Mouse (Mus musculus) gastrocnemius, postnatal 4 days (tissue): ENCODE results near the gene Sema6d. TPM values are rescaled to one million over a fixed set of nuclear protein-coding genes. Genes with fewer than 3 reads are reported as not detected.

Experiments
- DNase-seq, 2 experiments: peaks; one replicate each; pipeline ENCODE4 v3.0.0; 2021 to 2022; ENCODE audit warnings: low spot score in 2 of 2, mixed read lengths in 2 of 2
- long read RNA-seq, 2 experiments: library from polyadenylated mRNA; stranded (forward); transcript quantifications; one replicate each; pipeline ENCODE4 v2.0.0; 2021
- total RNA-seq, 2 experiments: library from RNA; stranded (reverse); gene quantifications; 2 replicates each; pipeline ENCODE4 v1.2.3; 2021

Sema6d gene
- total RNA-seq, result 10 to 100 TPM; 34.0 to 34.5 TPM
- long read RNA-seq, experiment 1, full-length matches to known transcripts, result 3 of 8 reads
- long read RNA-seq, experiment 1, partial matches to known transcripts, result 4 of 8 reads
- long read RNA-seq, experiment 1, other reads (novel, unspliced or antisense), result 1 of 8 reads
- long read RNA-seq, experiment 2, full-length matches to known transcripts, result 1 of 9 reads
- long read RNA-seq, experiment 2, partial matches to known transcripts, result 4 of 9 reads
- long read RNA-seq, experiment 2, other reads (novel, unspliced or antisense), result 4 of 9 reads

DNA sequence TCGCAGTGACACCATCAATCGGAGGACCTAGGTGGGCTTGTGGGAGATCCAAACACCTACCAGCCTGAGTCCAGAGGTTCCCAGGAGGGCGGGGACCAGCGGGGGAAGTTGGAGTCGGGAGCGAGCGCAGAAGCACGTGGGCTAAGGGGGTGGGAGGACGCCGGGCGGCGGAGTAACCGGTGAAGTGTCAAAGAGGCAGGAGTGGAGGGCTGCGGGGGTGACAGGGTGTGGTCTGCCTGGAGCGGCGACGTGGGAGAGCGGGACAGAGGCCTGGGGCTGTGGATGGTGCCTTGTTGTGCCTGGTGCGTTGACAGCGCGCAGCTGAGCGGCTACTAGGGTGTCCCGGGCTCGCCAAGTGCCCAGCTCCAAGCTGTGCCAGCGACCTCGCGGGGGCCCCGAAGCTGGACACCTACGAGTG, at the start of gene Sema6d:
Gene Sema6d (plus strand): TSS at position 157 of the 418 bp plus-strand sequence.
- DNase-seq, result peak in 1 of 2 experiments; percentile 13

DNA sequence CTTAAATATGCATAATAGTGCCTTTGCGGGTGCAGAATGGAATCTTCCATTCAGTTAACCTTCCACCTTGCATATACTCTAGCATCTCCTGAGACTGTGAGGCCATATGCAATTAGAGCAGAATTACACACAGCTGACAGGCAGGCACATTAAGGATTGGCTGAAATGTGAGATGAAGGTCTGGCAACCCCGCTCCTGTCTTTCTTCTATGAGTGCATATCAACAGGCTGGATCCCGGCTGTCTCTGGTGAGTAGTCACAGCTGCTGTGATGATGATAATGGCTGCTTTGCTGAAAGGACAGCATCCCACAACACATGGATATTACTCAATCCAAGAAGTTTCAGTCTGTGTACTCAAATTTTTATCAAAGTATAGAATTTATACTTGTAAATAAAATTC, 29.9 kb upstream of the Sema6d start:
- DNase-seq, result no peak

DNA sequence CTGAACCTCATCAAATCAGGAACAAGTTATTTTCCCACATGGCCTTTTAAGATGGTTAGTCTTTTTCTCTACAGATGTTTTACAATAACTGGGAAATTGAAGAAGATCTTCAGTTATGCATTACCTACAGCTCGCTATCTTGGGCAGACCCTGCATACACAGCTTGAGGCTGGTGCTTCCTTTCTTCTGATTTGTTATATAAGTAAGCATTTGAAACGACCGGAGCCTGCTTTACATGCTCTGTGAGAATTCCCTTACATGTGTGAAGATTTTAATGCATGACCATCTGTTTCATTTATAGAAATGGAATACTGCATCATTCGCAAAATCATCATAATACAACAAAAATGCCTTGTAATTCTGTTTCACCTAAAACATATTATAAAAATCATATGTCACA, 21.4 kb upstream of the Sema6d start:
- DNase-seq, result no peak

DNA sequence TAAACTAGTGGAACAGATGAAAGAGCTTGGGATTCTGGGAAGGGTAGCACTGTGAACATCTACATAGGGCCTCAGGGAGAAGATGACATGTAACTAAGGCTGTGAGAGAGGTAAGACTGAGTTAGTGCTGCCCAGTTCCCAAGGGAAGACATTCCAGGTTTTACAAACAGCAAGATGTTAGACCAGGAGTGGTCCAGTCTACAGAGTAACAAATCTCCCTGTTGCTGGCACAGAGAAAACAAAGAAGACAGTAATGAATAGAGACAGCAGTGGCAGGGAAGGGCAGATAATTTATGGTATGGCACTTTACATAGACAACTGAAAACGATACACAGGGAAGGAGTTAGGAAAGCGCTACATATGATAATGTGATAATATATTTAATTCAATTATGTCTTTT, 19.1 kb upstream of the Sema6d start:
- DNase-seq, result no peak

DNA sequence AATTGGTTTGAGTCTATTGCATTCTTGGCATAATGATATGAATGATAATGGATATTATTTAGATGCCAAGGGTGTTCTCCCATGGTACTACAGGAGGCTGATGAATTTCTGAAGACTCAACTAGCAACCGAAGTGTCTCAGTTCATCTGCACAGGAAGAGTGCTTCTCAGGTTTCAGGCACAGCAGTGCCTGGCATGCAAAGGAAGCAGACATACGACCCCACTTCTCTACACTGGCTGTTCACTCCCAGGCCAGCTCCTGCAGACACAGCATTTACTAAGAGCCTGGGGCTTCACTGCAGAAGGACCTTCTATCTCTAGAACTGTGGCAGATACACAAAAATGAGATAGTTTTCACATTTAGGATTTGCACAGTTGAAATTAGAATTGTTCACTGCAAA, 18.4 kb upstream of the Sema6d start:
- no peak for DNase-seq

DNA sequence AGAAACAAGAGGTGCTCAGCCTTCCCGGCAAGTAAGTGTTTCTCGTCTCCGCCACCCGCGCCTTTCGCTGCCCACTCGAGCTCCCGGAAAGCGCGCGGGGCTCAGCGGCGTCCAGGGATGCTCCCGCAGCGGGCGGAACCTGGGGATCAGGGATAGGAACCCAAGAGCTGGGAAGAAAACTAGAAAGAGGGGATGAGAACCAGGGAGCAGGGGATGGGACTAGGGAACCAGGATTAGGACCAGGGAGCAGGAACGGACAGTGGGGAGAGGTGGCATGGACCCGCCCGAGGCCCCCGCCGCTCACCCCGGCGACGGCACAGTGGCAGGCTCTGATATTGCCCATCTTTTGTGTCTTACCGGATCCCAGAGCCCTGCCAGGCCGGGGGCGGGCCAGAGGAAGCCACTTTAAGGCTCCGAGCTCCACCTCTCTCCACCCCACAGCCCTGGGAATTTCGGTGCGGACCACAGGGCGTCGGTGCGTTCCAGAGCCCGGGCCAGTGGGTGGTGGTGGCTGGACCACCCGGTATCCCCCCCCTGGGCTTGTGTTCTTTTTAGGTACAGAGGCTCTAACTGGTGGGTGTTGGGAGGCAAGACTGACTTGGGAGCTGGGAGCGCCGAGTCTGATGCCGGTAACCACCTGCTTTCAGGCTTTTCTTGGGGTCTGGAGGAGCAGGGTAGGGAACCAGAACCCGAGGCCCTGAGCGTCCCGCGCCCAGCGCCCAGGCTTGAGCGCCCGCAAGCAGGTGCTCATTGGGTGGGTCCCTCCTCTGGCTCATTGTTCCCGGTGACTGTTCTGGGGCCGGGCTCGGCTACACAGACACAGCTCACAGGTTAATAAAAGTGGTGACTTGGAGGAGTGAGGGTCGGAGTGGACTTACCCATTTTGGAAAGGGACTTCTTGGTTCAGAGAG, 717 bp downstream of the Sema6d start:
- DNase-seq, result no peak

DNA sequence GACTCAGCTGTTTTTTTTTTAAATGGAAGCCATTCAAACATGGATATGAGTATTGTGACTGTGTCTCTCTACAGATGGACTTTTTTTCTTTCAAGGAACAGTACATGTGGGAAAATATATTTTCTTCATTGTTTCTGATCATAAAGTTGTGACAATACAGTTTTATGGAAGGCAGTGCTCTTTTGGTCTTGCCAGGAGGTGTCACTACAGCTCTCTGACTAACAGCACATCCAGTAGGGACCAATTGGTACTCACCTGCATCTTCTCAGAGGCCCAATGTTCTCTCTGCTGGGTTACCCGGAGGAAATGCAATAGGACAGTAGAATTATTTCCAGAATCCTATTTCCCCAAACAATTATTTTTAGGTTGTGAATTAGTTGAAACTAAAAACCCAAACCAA, 9.9 kb downstream of the Sema6d start:
- DNase-seq, result no peak

DNA sequence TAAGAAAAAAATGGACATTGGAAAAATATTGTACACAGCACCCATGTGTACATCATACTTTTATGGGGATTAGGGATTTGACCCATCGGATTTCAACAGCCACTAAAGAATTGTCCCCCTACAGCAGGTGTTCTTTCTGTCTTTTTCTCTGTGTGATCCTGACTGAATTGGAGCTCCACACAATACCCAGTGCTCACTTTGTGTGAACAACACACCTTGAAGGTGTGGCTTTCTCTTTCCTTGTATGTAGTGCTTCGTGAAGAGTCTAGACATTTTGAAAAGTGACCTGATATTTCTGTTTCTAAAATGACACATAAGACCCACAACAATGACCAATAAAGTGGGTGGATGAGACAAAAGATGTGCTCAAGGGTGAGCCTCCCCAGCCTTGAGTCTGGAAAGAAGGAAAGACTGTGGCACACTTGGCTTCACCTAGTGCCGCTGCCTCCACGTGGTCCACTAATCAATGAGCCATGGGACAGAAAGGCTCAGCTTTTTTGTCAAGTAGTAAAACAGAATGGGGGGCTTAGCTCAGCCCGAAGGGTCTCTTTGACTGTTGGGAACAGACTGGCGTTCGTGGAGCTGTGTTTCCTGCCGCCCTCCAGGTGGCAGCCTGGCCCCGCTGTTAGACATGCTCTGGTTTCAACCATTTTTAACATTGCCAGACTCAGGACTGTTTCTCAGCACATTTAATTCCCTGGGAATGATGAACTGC, 10.9 kb downstream of the Sema6d start:
- DNase-seq, result peak; percentile 17 to 47

DNA sequence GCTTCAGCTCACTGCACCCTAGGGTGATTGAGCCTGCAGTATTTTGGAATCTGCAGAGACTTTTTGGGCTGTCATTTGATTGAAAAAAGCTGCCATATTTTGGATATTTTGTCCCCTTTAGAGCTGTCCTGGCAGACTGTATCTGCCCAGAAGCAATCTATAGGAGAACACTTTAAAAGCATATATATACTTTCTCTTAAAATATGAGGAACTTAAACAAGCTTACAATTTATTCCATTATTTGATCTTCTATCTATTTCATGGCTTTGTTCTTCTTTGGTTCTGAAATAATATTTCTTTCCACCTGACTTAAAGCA, 11.4 kb downstream of the Sema6d start:
- DNase-seq, result no peak

DNA sequence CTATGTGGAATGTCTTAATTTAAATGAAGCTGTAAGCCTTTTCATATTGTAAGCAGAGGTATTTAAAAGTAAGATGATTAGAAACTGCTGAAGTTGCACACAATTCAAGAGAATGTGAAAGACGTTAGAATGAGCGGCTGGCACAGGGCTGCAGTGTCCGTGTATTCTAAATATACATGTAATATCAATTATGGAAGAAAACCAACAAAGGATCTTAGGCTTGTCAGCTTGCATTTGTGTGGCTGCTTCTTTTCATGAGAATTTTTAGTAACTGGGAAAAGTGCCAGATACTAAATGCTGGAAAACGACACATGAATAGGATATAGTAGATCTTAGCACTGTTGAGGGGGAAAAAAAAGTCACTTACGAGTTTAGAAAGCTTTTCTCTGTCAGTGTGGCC, 11.8 kb downstream of the Sema6d start:
- no peak for DNase-seq

DNA sequence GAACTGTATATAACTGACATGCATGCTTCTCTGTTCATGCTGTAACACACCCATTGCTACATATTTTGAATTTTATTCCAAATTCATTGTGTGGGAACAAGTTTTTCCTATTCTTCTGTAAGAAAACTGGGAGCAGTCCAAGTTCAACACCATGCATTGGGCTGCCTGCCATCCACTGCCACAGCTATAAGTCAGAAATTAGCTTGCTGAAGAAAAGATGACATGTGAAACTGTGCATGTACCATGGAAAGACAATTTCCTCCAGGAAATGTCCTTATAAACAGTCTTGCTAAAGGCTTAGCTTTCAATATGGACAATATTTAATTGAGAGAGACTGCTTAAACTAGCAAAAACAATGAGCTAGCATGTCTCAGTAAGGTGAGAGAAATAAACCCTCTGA, 13.5 kb downstream of the Sema6d start:
- no peak for DNase-seq

DNA sequence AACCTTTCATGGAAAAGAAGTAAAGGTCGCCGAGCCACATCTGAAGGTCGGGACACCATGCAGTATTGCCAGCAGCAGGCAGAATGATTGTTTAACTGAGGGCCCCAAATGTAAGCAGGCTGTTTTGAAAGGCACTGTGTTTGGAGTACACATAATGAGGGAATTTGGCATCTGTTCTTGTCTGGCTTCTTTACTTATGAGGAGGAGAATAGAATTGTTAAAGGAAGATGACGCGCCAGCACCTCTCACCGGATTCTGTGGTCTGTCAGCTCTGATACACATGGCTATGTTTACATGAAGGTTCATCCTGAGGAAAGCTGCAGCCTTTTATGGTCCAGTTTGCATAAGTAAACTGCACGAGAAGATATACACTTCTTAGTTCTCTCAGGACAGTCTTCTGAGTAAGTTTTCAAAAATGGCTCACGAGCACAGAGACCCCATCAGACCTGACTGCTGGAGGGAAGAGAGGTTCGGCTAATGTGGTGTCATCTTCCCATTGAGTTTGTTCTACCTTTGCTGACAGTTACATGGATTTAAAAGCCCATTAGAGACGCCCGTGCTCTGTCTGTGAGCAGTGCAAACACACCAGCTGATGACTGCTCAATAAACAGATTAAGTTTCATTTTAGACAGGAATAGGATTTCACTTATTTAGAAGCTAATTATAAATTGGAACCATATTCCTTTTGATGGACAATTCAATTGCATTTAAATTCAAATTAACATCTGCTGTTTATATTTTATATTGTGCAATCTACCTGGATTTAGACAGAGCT, 28.9 kb downstream of the Sema6d start:
- no peak for DNase-seq

DNA sequence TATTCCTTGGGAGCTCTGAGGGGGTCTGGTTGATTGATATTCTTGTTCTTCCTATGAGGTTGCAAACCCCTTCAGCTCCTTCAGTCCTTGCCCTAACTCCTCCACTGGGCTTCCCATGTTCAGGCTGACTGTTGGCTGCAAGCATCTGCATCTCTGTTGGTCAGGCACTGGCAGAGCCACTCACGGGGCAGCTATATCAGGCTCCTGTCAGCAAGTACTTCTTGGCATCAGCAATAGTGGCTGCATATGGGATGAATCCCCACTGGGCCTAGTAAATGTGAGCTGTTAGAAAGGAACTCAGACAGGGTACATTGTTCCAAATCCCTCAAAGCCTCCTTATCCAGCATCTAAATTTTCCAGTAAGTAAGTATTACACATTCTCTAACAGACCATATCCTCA, 30.6 kb downstream of the Sema6d start:
- DNase-seq, result no peak

DNA sequence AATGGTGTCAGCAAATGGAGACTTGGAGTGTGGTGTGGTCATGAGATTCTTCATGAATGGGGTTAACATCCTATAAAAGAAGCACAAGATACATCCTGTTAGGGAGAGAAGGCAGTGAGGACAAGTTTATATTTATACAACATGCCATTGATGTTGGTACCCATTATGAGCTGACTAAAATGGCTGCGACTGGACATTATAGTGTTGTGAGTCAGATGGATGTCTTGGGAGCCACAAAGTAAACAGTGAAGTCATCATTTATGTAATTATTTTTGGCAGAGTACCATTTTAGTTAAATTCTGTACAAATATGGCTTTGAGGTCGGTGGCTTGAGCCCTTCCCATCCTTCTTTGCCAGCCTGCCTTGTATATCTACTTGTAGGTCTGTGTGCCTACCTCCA, 31.8 kb downstream of the Sema6d start:
- no peak for DNase-seq

DNA sequence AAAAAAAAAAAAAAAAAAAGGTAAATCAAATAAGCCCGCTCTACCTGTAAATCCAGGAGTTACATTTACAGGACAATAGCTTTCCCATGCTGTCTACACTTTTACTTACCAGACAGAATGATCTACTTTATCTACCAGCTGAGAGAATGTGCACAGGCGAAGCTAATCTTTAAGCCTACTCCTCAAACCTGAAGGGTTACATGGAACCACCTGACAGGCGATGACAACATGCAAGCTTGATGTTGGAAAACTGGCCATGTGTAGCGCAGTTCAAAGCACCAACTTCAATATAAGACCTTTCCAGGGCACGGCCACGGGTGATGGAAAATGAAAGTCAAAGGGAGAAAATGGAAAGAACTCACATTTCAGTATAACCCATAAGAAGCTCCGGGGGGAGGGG, 35.7 kb downstream of the Sema6d start:
- DNase-seq, result no peak

DNA sequence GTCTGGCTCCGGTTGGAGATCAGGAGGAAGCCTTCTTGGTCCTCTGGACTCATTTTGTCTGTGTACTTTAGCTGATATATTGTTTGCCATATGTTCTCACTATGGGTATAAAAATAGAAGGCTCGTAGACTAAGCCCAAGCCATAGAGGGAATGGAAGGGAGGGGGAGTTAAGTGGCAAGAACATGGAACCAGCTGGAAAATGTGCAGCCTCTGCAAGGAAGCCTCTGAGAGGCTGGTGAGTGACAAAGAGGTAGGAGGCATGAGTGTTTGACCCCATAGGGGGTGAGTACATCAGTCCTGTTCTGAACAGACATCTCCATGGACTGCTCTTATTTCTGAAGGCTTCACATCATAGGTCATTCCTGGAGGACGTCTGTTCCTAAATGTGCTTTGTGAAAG, 37.1 kb downstream of the Sema6d start:
- DNase-seq, result no peak

DNA sequence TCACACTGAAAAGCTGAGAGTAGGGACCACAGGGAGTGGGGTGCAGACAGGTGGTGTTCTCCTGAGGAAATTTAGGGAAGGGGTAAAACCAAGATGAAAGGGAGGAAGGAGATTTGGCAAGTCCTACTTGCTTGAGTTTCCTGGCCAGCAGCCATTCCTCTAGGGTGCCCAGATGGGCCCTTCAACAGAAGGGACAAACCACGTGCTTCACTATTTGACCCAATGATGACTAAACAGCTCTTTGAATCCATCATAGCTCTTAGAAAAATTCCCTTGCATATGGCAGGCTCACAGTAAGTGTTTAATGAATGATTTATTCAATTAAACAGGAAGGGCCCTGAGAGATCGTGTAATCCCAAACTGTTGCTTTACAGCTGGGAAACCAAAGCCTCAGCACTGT, 41.1 kb downstream of the Sema6d start:
- DNase-seq, result no peak

DNA sequence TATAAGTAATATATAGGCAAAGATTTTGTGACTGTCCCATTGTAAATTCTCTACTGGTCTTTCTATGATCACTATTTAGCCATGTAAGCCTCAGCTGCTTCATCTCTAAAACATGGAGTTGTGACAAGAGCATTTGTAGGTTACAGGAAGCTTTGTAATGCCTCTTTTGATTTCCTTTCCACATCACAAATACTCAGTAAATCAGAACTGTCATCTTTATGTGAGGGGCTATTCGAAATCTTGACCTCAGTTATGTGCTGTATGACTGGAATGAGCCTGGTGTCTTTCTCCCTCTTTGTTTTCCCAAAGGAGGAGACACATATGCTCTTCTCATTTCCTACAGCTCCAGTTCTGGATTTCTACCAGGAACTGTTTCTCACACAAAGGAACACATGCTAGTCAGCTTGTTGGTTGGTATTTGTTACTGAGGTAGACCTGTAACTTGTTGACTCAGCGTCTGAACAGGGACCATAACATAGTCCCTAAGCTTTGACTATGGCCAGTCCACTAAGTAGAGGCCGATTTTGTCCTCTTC, 51.8 kb downstream of the Sema6d start:
- DNase-seq, result no peak

DNA sequence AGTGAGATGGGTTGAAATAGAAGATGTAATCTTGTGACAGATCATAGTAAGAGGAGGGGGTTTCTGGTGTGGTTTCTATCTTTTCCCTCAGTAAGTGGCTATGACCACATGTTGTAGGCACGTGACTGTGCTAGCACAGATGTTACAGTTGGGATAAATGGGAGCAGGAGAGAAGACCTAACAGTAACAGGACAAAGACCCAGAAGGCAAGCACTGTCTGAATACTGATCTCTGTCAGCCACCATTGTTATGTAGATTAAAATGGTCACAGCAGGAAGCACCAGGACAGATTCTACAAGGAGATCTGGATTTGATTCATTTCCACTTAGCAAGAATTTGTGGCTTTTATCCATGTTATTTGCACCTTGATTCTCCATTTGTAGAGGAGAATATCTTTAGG, 55.8 kb downstream of the Sema6d start:
- no peak for DNase-seq

DNA sequence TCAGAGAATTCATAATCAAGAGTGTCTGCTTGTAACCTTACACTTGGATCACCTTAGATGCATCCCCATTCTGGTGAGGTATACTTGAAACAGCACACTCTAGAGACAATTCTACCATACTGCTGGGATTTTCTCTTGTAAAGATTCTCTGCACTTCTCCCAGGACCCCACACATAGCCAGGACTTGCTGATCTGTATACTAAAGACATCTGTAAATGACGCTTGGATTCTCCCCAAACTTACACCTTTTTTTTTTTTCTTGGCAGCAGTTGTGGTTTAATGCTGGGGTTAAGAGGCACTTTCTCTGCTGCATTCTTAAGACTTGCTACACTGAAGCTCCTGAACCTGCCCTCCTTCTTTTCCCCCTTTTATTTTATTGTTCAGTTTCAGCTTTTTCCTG, 68.4 kb downstream of the Sema6d start:
- DNase-seq, result no peak

DNA sequence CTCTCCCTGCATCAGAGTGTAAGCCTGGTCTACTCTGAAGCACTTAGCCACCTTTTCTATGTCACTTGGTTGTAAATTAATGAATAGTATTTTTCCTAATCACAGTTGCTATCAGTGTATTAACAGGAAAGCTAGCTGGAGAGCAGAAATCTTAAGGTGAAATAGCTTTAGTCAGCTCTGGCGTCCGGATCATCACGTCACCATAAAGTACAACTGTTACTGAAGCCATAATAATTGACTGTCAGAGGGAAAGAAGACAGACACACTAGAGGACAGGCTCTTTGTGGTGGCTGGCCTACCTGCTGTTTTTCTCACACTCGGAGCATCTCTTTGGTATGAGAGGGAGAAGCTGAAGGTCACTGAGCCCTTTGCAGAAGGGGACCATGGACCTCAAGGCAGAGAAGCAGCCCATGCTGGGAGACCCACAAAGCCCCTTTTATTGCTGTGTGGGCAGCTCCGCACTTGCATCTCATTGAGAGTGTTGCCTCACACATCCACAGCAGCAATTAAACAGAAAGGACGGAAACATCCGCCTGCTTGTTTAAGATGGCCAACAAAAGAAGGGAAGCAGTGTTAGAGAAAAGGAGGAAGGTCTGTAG, 72.3 kb downstream of the Sema6d start:
- no peak for DNase-seq
